Mouse (Mus musculus) spleen, adult 12 weeks (tissue): Measurements from ENCODE around the gene Fbxl14.
A peak's percentile ranks its signal among the peaks of the same experiment; 100 is the strongest.
"Not testable (repeated sequence)": the region's sequence is repeated elsewhere in the genome, so short reads cannot be mapped to it uniquely, and the experiment has no call there.

ENCODE experiments used
- DNase-seq: peaks from one replicate; pipeline ENCODE4 v3.0.0; 2022; ENCODE audit warnings: low spot score

Gene Fbxl14

GRCm38 (mm10) chr6:119479343-119479875 lies at the start of gene Fbxl14:
Gene Fbxl14 (plus strand): TSS chr6:119479668.
- DNase-seq, result no peak

- no peak for DNase-seq
Measured at GRCm38 (mm10) chr6:119430508-119430907, 49.0 kb upstream of the Fbxl14 start.

GRCm38 (mm10) chr6:119431751-119432324 lies 47.6 kb upstream of the Fbxl14 start:
- no peak for DNase-seq

- DNase-seq, result no peak
Measured at GRCm38 (mm10) chr6:119434394-119434793, 45.1 kb upstream of the Fbxl14 start.

GRCm38 (mm10) chr6:119437894-119438761 lies 41.3 kb upstream of the Fbxl14 start:
- DNase-seq, result no peak

GRCm38 (mm10) chr6:119442729-119443128 lies 36.7 kb upstream of the Fbxl14 start:
- DNase-seq, result not testable (repeated sequence)

GRCm38 (mm10) chr6:119443742-119444645 lies 35.5 kb upstream of the Fbxl14 start:
- DNase-seq, result peak; percentile 54

GRCm38 (mm10) chr6:119445671-119446607 lies 33.5 kb upstream of the Fbxl14 start:
- DNase-seq, result no peak

- no peak for DNase-seq
Measured at GRCm38 (mm10) chr6:119448321-119449059, 31.0 kb upstream of the Fbxl14 start.

- no peak for DNase-seq
Measured at GRCm38 (mm10) chr6:119449060-119449499, 30.4 kb upstream of the Fbxl14 start.

- DNase-seq, result no peak
Measured at GRCm38 (mm10) chr6:119450965-119451943, 28.2 kb upstream of the Fbxl14 start.

GRCm38 (mm10) chr6:119451981-119452499 lies 27.4 kb upstream of the Fbxl14 start:
- DNase-seq, result no peak

- DNase-seq, result no peak
Measured at GRCm38 (mm10) chr6:119458166-119458565, 21.3 kb upstream of the Fbxl14 start.

- no peak for DNase-seq
Measured at GRCm38 (mm10) chr6:119459041-119459440, 20.4 kb upstream of the Fbxl14 start.

GRCm38 (mm10) chr6:119460391-119460790 lies 19.1 kb upstream of the Fbxl14 start:
- no peak for DNase-seq

- DNase-seq, result no peak
Measured at GRCm38 (mm10) chr6:119466161-119466560, 13.3 kb upstream of the Fbxl14 start.

- no peak for DNase-seq
Measured at GRCm38 (mm10) chr6:119466921-119467784, 12.3 kb upstream of the Fbxl14 start.

GRCm38 (mm10) chr6:119467785-119468059 lies 11.7 kb upstream of the Fbxl14 start:
- no peak for DNase-seq
